Mouse (Mus musculus): ENCODE measurements around the gene Tnni1.

GRCm38 (mm10) chr1:135793370-135794215, 14.4 kb downstream of the Tnni1 start:
- TF ChIP-seq CTCF (IDR thresholded peaks at IDR 0.05; ENCODE audit: low read depth, low read length) = no peak
- no peak for TF ChIP-seq POLR2A (IDR thresholded peaks at IDR 0.05; ENCODE audit: extremely low read depth, insufficient read depth, low read length)
